Mouse (Mus musculus) limb, embryonic 13.5 days (tissue): Measurements from ENCODE around the gene 2010300C02Rik. TPM values are rescaled to one million over a fixed set of nuclear protein-coding genes. Genes with fewer than 3 reads are reported as not detected.
"Not testable (repeated sequence)": the region's sequence is repeated elsewhere in the genome, so short reads cannot be mapped to it uniquely, and the experiment has no call there.

Experiments used
- ATAC-seq: fragments of 200-750 bp; cut with Nextera tagmentation; 2 replicates; pipeline ENCODE4 v1.8.0; 2017; ENCODE audit warnings: low read depth, moderate number of reproducible peaks, moderate TSS enrichment; ENCODE audit not compliant: low FRiP score
- H3K27ac ChIP-seq: fragments of 300-500 bp; sonication (generic); 2 replicates; pipeline ENCODE4 v1.5.1; 2015; ENCODE audit warnings: inconsistent platforms, mild to moderate bottlenecking, moderate library complexity
- H3K27me3 ChIP-seq: fragments of 300-500 bp; sonication (generic); 2 replicates; pipeline ENCODE4 v1.6.1; 2015; ENCODE audit warnings: mild to moderate bottlenecking, inconsistent platforms
- H3K36me3 ChIP-seq: fragments of 300-500 bp; sonication (generic); 2 replicates; pipeline ENCODE4 v1.6.1; 2015; ENCODE audit warnings: inconsistent platforms, mild to moderate bottlenecking, moderate library complexity
- H3K4me1 ChIP-seq: fragments of 300-500 bp; sonication (generic); 2 replicates; pipeline ENCODE4 v1.6.1; 2015; ENCODE audit warnings: inconsistent platforms
- H3K4me2 ChIP-seq: fragments of 300-500 bp; sonication (generic); replicated peaks from 2 replicates; pipeline ENCODE4 v1.6.1; 2015; ENCODE audit warnings: inconsistent platforms, mild to moderate bottlenecking, moderate library complexity
- H3K4me3 ChIP-seq: fragments of 300-500 bp; sonication (generic); 2 replicates; pipeline ENCODE4 v1.5.1; 2015; ENCODE audit warnings: moderate library complexity, mild to moderate bottlenecking, inconsistent platforms
- H3K9ac ChIP-seq: fragments of 300-500 bp; sonication (generic); 2 replicates; pipeline ENCODE4 v1.6.1; 2015; ENCODE audit warnings: mild to moderate bottlenecking, inconsistent platforms
- H3K9me3 ChIP-seq: fragments of 300-500 bp; sonication (generic); 2 replicates; pipeline ENCODE4 v1.6.1; 2016; ENCODE audit warnings: inconsistent platforms
- WGBS: fragments of 180-500 bp; shearing (Covaris S2); methylation state at CpG from one replicate; pipeline ENCODE4 v1.1.7; 2015; 5-methylcytosine and 5-hydroxymethylcytosine counted together
- polyA plus RNA-seq: library from polyadenylated mRNA; unstranded; fragments of >200 nt; fragmentation: Nextera tagmentation; extraction: Ambion mirVana; gene quantifications from 2 replicates; pipeline ENCODE4 v1.2.1, GENCODE M21; 2015

2010300C02Rik gene
- polyA plus RNA-seq, 1 experiment from 2014 or later, result 2.7 TPM

DNA sequence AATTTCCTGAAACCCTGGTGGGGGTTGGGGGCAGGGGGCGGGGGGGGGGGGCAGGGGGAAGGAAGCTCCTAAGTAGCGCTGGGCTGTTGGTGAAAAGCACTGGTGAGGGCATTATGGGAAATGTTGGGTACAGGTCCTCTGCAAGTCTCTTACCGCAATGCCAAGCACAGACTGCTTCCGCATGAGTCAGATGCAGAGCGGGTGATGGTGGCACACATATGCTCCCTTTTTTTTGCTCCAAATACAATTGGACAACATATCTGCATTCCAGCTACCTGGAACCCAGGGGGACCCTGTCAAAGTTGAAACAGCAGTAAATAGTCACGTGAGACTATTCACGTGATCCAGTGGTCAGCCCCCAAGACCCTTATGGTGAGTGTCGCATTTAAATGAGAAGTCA is 7.3 kb upstream of the 2010300C02Rik start:
- ATAC-seq, result no peak
- Histone ChIP-seq H3K9me3 (no peaks in the 10 kb centered on the region), H3K4me1 (no peaks in the 10 kb centered on the region), H3K36me3 (no peaks in the 10 kb centered on the region), H3K9ac (no peak overlapping the region), H3K27ac (no peak overlapping the region), H3K4me3 (no peak overlapping the region), H3K4me2 (no peak overlapping the region), H3K27me3 (peaks cover 4% of the 10 kb centered on the region; the same call in 1 of the 2 replicates)
- 78% methylated on average over 8 of the region's 8 CpGs for WGBS

GRCm38 (mm10) chr1:37726426-37726825 is 6.5 kb upstream of the 2010300C02Rik start:
- no peak for ATAC-seq
- Histone ChIP-seq H3K9me3 (no peaks in the 10 kb centered on the region), H3K27ac (no peak overlapping the region), H3K4me1 (no peaks in the 10 kb centered on the region), H3K4me2 (no peak overlapping the region), H3K4me3 (no peak overlapping the region), H3K9ac (no peak overlapping the region), H3K36me3 (no peaks in the 10 kb centered on the region), H3K27me3 (peaks cover 8% of the 10 kb centered on the region; the same call in 1 of the 2 replicates)
- 76% methylated on average over 8 of the region's 8 CpGs for WGBS

GRCm38 (mm10) chr1:37725880-37726279 is 6.0 kb upstream of the 2010300C02Rik start:
- no peaks in the 10 kb centered on the region for H3K4me1 ChIP-seq
- H3K27ac ChIP-seq, result no peak overlapping the region
- H3K27me3 ChIP-seq, result peaks cover 13% of the 10 kb centered on the region; the same call in 1 of the 2 replicates
- no peak overlapping the region for H3K4me3 ChIP-seq
- no peak overlapping the region for H3K9ac ChIP-seq
- 72% methylated on average over 12 of the region's 12 CpGs for WGBS
- H3K4me2 ChIP-seq, result no peak overlapping the region
- H3K9me3 ChIP-seq, result no peaks in the 10 kb centered on the region
- no peak for ATAC-seq
- H3K36me3 ChIP-seq, result no peaks in the 10 kb centered on the region

- H3K4me1 ChIP-seq, result 0 out of 2 replicates have a peak, but pooled peaks cover 9% of the 10 kb centered on the region
- H3K9me3 ChIP-seq, result no peaks in the 10 kb centered on the region
- no peak overlapping the region for H3K9ac ChIP-seq
- peaks cover 47% of the 10 kb centered on the region for H3K27me3 ChIP-seq
- no peak overlapping the region for H3K27ac ChIP-seq
- no peak for ATAC-seq
- 57% methylated on average over 5 of the region's 5 CpGs for WGBS
- H3K4me3 ChIP-seq, result no peak overlapping the region
- no peak overlapping the region for H3K4me2 ChIP-seq
- H3K36me3 ChIP-seq, result no peaks in the 10 kb centered on the region
Measured at GRCm38 (mm10) chr1:37721092-37721491, 1.2 kb upstream of the 2010300C02Rik start.

DNA sequence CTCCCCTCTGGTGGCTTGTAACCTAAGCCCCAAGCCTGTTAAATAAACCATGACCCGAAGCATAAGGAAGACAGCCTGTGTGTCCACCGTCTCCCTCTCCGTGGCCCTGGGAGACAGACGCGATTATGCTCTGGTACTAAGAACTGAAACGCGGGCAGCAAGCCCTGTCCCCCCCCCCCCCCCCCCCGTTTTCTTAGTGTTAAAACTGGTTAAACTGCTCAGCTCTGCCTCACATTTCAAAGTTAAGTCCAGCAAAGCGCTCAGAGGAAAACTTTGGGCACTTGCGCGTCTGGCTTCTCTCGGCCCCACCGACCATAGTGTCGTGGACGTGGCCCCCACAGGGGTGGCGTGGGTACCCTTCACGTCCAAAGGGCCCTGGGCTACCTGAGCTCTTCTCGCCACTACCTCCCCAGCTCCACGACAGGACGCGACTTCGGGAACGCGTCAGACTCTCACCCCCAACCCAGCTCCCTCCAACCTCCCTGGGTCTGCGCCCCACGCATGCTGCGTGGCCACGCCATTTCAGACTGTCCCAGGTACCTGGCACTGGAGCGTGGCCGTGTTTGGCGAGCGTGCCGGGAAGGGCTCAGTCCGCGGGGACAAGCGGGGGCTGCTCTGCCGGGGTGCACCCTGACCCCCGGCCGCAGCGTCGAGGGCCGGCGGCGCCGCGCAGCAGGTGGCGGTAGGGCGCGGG is 708 bp downstream of the 2010300C02Rik start:
- Histone ChIP-seq H3K4me3 (peak overlapping the region; percentile 66), H3K4me2 (peak overlapping the region; percentile 95), H3K9ac (peak overlapping the region; percentile 68), H3K27me3 (peaks cover 47% of the 10 kb centered on the region), H3K27ac (no peak overlapping the region), H3K4me1 (0 out of 2 replicates have a peak, but pooled peaks cover 9% of the 10 kb centered on the region), H3K9me3 (no peaks in the 10 kb centered on the region), H3K36me3 (no peaks in the 10 kb centered on the region)
- ATAC-seq, result peak; percentile 75
- 2% methylated on average over 44 of the region's 49 CpGs for WGBS

DNA sequence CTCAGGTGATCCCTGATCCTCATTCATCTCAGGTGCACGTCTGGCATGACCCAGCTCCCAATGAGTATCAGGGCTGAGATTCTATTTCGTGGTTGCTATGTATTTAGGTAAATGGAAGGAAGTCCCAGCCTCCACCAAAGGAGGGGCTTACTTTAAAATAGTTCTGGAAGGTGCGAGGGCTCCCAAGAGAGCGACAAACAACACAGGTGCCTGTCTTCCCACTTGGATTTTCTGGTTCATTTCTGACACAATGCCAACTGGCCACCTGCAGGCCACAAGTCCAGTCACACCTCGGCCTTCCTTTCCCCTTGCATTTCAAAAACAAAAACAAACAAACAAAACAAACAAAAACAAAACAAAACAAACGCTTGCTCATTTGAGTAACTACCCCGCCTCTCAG is 1.4 kb downstream of the 2010300C02Rik start:
- Histone ChIP-seq H3K36me3 (no peaks in the 10 kb centered on the region), H3K4me3 (0 out of 2 replicates have a peak overlapping the region, but pooled peaks have one; percentile 66), H3K9me3 (no peaks in the 10 kb centered on the region), H3K4me2 (peak overlapping the region; percentile 95), H3K9ac (no peak overlapping the region), H3K27me3 (peaks cover 47% of the 10 kb centered on the region), H3K4me1 (0 out of 2 replicates have a peak, but pooled peaks cover 9% of the 10 kb centered on the region), H3K27ac (no peak overlapping the region)
- no peak for ATAC-seq
- 45% methylated on average over 7 of the region's 7 CpGs for WGBS

DNA sequence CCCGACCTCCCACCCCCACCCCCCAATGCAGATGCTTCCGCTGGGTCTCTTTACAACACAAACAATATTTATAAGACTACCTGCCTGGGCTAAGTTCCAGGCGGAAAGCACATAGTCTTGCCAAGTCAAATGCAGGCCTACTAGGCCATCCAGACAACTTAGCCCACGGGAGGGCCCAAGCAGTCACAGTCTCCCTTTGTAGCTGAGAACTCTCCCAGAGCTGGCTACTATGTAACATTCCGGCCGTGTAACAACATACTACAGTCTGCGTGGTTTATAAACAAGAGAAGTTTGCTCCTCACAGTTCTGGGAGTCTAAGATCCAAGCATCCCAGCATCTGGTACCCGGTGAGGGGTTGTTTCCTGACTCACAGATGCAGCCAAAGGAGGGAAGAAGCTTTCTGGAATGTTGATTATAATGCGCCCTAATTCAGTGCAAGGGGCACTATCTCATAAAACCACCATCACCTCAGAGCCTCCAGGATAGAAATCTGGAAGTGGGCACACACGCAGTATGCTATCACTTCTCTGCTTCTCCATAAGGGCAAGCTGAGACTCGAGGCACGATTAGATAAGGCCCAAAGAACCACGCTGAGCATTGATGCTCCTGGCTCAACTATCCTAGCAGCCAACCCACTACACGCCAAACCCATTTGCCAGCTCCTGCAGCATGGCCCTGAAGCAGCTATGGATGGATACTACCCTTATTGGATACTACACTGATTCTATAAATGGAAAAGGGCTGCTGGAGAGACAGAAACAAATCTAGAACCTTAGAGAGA is 2.3 kb downstream of the 2010300C02Rik start:
- H3K4me1 ChIP-seq, result 0 out of 2 replicates have a peak, but pooled peaks cover 9% of the 10 kb centered on the region
- no peak overlapping the region for H3K9ac ChIP-seq
- no peaks in the 10 kb centered on the region for H3K9me3 ChIP-seq
- H3K36me3 ChIP-seq, result no peaks in the 10 kb centered on the region
- no peak overlapping the region for H3K4me2 ChIP-seq
- ATAC-seq, result no peak
- WGBS, result 76% methylated on average over 14 of the region's 14 CpGs
- no peak overlapping the region for H3K4me3 ChIP-seq
- H3K27me3 ChIP-seq, result peaks cover 46% of the 10 kb centered on the region
- H3K27ac ChIP-seq, result no peak overlapping the region

DNA sequence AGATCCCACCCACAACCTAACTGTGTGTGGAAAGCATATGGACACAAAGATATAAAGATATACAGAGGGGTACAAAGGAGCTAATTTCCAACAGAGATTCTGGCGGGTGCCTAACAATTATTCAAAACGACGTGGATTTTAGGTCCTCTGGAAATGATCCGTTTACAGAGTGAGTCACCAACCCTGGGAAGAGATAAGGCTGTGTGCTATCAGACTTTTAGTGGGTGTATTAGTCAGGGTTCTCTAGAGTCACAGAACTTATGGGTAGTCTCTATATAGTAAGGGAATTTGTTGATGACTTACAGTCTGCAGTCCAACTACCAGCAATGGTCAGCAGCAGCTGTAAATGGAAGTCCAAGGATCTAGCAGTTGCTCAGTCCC is 7.5 kb downstream of the 2010300C02Rik start:
- not testable (repeated sequence) for H3K9me3 ChIP-seq, H3K4me1 ChIP-seq, H3K27ac ChIP-seq, H3K36me3 ChIP-seq, H3K4me3 ChIP-seq, H3K27me3 ChIP-seq, ATAC-seq, H3K4me2 ChIP-seq, H3K9ac ChIP-seq
- WGBS, result 73% methylated on average over 4 of the region's 4 CpGs

- 91% methylated on average over 10 of the region's 10 CpGs for WGBS
- Histone ChIP-seq H3K9me3 (no peaks in the 10 kb centered on the region), H3K27ac (no peak overlapping the region), H3K9ac (no peak overlapping the region), H3K4me1 (no peaks in the 10 kb centered on the region), H3K27me3 (no peaks in the 10 kb centered on the region), H3K36me3 (no peaks in the 10 kb centered on the region), H3K4me3 (no peak overlapping the region), H3K4me2 (no peak overlapping the region)
- ATAC-seq, result no peak
Measured at GRCm38 (mm10) chr1:37711596-37712356, 8.1 kb downstream of the 2010300C02Rik start.

DNA sequence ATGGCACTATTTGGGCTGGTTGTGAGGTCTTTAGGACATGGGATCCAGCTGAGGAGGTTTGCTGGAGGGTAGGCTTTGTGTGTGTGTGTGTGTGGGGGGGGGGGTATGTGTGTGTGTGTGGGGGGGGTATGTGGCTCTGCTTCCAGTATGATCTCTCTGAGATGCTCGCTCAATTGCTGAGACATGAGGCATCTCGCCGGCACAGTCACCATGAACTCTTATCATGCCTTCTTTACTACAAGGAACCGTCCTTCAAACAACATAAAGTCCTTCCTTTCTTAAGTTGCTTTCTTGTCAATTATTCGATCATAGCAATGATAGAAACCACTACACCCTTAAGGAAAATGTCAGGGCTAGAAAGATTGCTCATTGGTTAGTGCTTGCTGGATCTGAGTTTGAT is 8.8 kb downstream of the 2010300C02Rik start:
- no peak overlapping the region for H3K4me2 ChIP-seq
- no peak overlapping the region for H3K27ac ChIP-seq
- H3K4me3 ChIP-seq, result no peak overlapping the region
- 88% methylated on average over 5 of the region's 5 CpGs for WGBS
- H3K9me3 ChIP-seq, result no peaks in the 10 kb centered on the region
- ATAC-seq, result no peak
- no peaks in the 10 kb centered on the region for H3K27me3 ChIP-seq
- H3K9ac ChIP-seq, result no peak overlapping the region
- no peaks in the 10 kb centered on the region for H3K4me1 ChIP-seq
- H3K36me3 ChIP-seq, result no peaks in the 10 kb centered on the region

- WGBS, result 84% methylated on average over 8 of the region's 8 CpGs
- H3K36me3 ChIP-seq, result no peaks in the 10 kb centered on the region
- no peak overlapping the region for H3K9ac ChIP-seq
- no peak overlapping the region for H3K4me2 ChIP-seq
- no peak for ATAC-seq
- H3K27me3 ChIP-seq, result no peaks in the 10 kb centered on the region
- H3K9me3 ChIP-seq, result no peaks in the 10 kb centered on the region
- H3K4me3 ChIP-seq, result no peak overlapping the region
- H3K4me1 ChIP-seq, result no peaks in the 10 kb centered on the region
- no peak overlapping the region for H3K27ac ChIP-seq
Measured at GRCm38 (mm10) chr1:37709736-37710135, 10.1 kb downstream of the 2010300C02Rik start.
